Mouse (Mus musculus): Measurements from ENCODE around the gene Parp16. TPM values are rescaled to one million over a fixed set of nuclear protein-coding genes. Genes with fewer than 3 reads are reported as not detected.

The Parp16 gene
- total RNA-seq, 1 experiment = 4.9 TPM

- no peaks in the 10 kb centered on the region for H3K36me3 ChIP-seq (ENCODE audit: control insufficient read depth, insufficient read depth, low read length, poor library complexity, severe bottlenecking)
- no peak overlapping the region for H3K9ac ChIP-seq (ENCODE audit: insufficient read depth, low read depth, low read length, poor library complexity, severe bottlenecking)
- no peaks in the 10 kb centered on the region for H3K9me3 ChIP-seq (ENCODE audit: control insufficient read depth, insufficient read depth, low read depth, low read length)
- H3K27ac ChIP-seq (ENCODE audit: insufficient read depth, low read depth, low read length, poor library complexity, severe bottlenecking) = no peak overlapping the region
- DNase-seq (ENCODE audit: low read depth, low spot score) = no peak
- no peak overlapping the region for H3K4me3 ChIP-seq (ENCODE audit: insufficient read depth in 1 of 2, low read depth in 1 of 2, low read length in 2 of 2, poor library complexity in 1 of 2, severe bottlenecking in 1 of 2)
- in situ Hi-C loops (cut with MboI; ENCODE audit: low sequenced_read_pairs in 2 of 2, unreplicated experiment in 2 of 2) = no loop called here
- peaks cover 0 to 22% of the 10 kb centered on the region in 2 experiments; a peak in 2 of 4 replicates for H3K4me1 ChIP-seq (ENCODE audit: control insufficient read depth in 2 of 2, insufficient read depth in 2 of 2, low read length in 2 of 2, poor library complexity in 1 of 2)
- TF ChIP-seq ZNF384 (IDR thresholded peaks at IDR 0.05; ENCODE audit: low read depth, low read length) (no peak), MAFK (IDR thresholded peaks at IDR 0.05; ENCODE audit: insufficient read depth, low read depth, low read length) (no peak), ZC3H11A (IDR thresholded peaks at IDR 0.05; ENCODE audit: borderline replicate concordance, low read depth, low read length) (no peak), CHD2 (IDR thresholded peaks at IDR 0.05; ENCODE audit: low read depth, low read length) (no peak), HCFC1 (IDR thresholded peaks at IDR 0.05; ENCODE audit: borderline replicate concordance, insufficient read depth, low read length) (peak; percentile 74)
Observed at GRCm38 (mm10) chr9:65195982-65196737, 1.0 kb downstream of the Parp16 start.

GRCm38 (mm10) chr9:65196738-65197569, 1.8 kb downstream of the Parp16 start:
- no peak overlapping the region for H3K4me3 ChIP-seq (ENCODE audit: insufficient read depth in 1 of 2, low read depth in 1 of 2, low read length in 2 of 2, poor library complexity in 1 of 2, severe bottlenecking in 1 of 2)
- no peak overlapping the region for H3K9ac ChIP-seq (ENCODE audit: insufficient read depth, low read depth, low read length, poor library complexity, severe bottlenecking)
- TF ChIP-seq ZC3H11A (IDR thresholded peaks at IDR 0.05; ENCODE audit: borderline replicate concordance, low read depth, low read length) = no peak
- H3K4me1 ChIP-seq (ENCODE audit: control insufficient read depth in 2 of 2, insufficient read depth in 2 of 2, low read length in 2 of 2, poor library complexity in 1 of 2) = peaks cover 0 to 20% of the 10 kb centered on the region in 2 experiments; a peak in 2 of 4 replicates
- no peaks in the 10 kb centered on the region for H3K36me3 ChIP-seq (ENCODE audit: control insufficient read depth, insufficient read depth, low read length, poor library complexity, severe bottlenecking)
- no peaks in the 10 kb centered on the region for H3K9me3 ChIP-seq (ENCODE audit: control insufficient read depth, insufficient read depth, low read depth, low read length)
- DNase-seq (ENCODE audit: low read depth, low spot score) = peak; percentile 73
- H3K27ac ChIP-seq (ENCODE audit: insufficient read depth, low read depth, low read length, poor library complexity, severe bottlenecking) = no peak overlapping the region
- in situ Hi-C loops (cut with MboI; ENCODE audit: low sequenced_read_pairs in 2 of 2, unreplicated experiment in 2 of 2) = no loop called here

GRCm38 (mm10) chr9:65197826-65198225, 2.7 kb downstream of the Parp16 start:
- DNase-seq (ENCODE audit: low read depth, low spot score) = no peak
- Histone ChIP-seq H3K4me1 (ENCODE audit: control insufficient read depth in 2 of 2, insufficient read depth in 2 of 2, low read length in 2 of 2, poor library complexity in 1 of 2) (peaks cover 0 to 17% of the 10 kb centered on the region in 2 experiments; a peak in 2 of 4 replicates), H3K36me3 (ENCODE audit: control insufficient read depth, insufficient read depth, low read length, poor library complexity, severe bottlenecking) (no peaks in the 10 kb centered on the region), H3K4me3 (ENCODE audit: insufficient read depth in 1 of 2, low read depth in 1 of 2, low read length in 2 of 2, poor library complexity in 1 of 2, severe bottlenecking in 1 of 2) (no peak overlapping the region), H3K27ac (ENCODE audit: insufficient read depth, low read depth, low read length, poor library complexity, severe bottlenecking) (no peak overlapping the region; the same call in 1 of the 2 replicates), H3K9ac (ENCODE audit: insufficient read depth, low read depth, low read length, poor library complexity, severe bottlenecking) (no peak overlapping the region), H3K9me3 (ENCODE audit: control insufficient read depth, insufficient read depth, low read depth, low read length) (no peaks in the 10 kb centered on the region)
- in situ Hi-C loops (cut with MboI; ENCODE audit: low sequenced_read_pairs in 2 of 2, unreplicated experiment in 2 of 2) = no loop called here
- TF ChIP-seq ZNF384 (IDR thresholded peaks at IDR 0.05; ENCODE audit: low read depth, low read length) (no peak), MAFK (IDR thresholded peaks at IDR 0.05; ENCODE audit: insufficient read depth, low read depth, low read length) (peak; percentile 79), ZC3H11A (IDR thresholded peaks at IDR 0.05; ENCODE audit: borderline replicate concordance, low read depth, low read length) (no peak), CHD2 (IDR thresholded peaks at IDR 0.05; ENCODE audit: low read depth, low read length) (no peak), HCFC1 (IDR thresholded peaks at IDR 0.05; ENCODE audit: borderline replicate concordance, insufficient read depth, low read length) (no peak)

- Histone ChIP-seq H3K36me3 (ENCODE audit: control insufficient read depth, insufficient read depth, low read length, poor library complexity, severe bottlenecking) (no peaks in the 10 kb centered on the region), H3K27ac (ENCODE audit: insufficient read depth, low read depth, low read length, poor library complexity, severe bottlenecking) (no peak overlapping the region), H3K9me3 (ENCODE audit: control insufficient read depth, insufficient read depth, low read depth, low read length) (no peaks in the 10 kb centered on the region), H3K9ac (ENCODE audit: insufficient read depth, low read depth, low read length, poor library complexity, severe bottlenecking) (no peak overlapping the region), H3K4me1 (ENCODE audit: control insufficient read depth in 2 of 2, insufficient read depth in 2 of 2, low read length in 2 of 2, poor library complexity in 1 of 2) (peaks cover 0 to 12% of the 10 kb centered on the region in 2 experiments; a peak in 2 of 4 replicates), H3K4me3 (ENCODE audit: insufficient read depth in 1 of 2, low read depth in 1 of 2, low read length in 2 of 2, poor library complexity in 1 of 2, severe bottlenecking in 1 of 2) (no peak overlapping the region)
- DNase-seq (ENCODE audit: low read depth, low spot score) = no peak
- in situ Hi-C loops (cut with MboI; ENCODE audit: low sequenced_read_pairs in 2 of 2, unreplicated experiment in 2 of 2) = no loop called here
- TF ChIP-seq MAFK (IDR thresholded peaks at IDR 0.05; ENCODE audit: insufficient read depth, low read depth, low read length) (no peak), ZNF384 (IDR thresholded peaks at IDR 0.05; ENCODE audit: low read depth, low read length) (no peak)
Observed at GRCm38 (mm10) chr9:65199723-65200122, 4.6 kb downstream of the Parp16 start.
